ENCODE assay signal across 12 mouse cellular contexts in genomic region chr3:127363512-127363911, GRCm38 (mm10).
DNase-seq lines count a peak whose midpoint lies in the region; ATAC-seq and TF ChIP-seq lines count a peak whose summit lies in the region.
"Had no signal": no experiment of that assay in that cellular context is flagged by ENCODE, and none has a peak within 500 bp of the region (broad histone marks: within the 10 kb centered on the region; RNA-seq: fewer than 3 reads in every experiment).

No protein-coding gene starts in this region.

- 89% methylated on average over 15 of the region's 15 CpGs for WGBS in heart, postnatal 0 days
- WGBS in intestine, embryonic 15.5 days: 92% methylated on average over 15 of the region's 15 CpGs

- ATAC-seq in heart, postnatal 0 days (ENCODE audit: insufficient read depth, low read depth): no peak
- ATAC-seq in intestine, embryonic 15.5 days: no peak

- no peak overlapping the region for H3K4me2 ChIP-seq in heart, postnatal 0 days (ENCODE audit: low read depth, low read length)
- no peak overlapping the region for H3K4me2 ChIP-seq in intestine, embryonic 15.5 days (replicated peaks)
- H3K4me2 ChIP-seq: limb, embryonic 13.5 days had no signal

- TF ChIP-seq CTCF in heart, postnatal 0 days (IDR thresholded peaks at IDR 0.05; ENCODE audit: low read depth): no peak

- H3K27ac ChIP-seq in heart, postnatal 0 days (ENCODE audit: low read depth): peak overlapping the region; percentile 38
- no peak overlapping the region for H3K27ac ChIP-seq in intestine, embryonic 15.5 days
- H3K27ac ChIP-seq: limb, embryonic 13.5 days had no signal

- H3K9ac ChIP-seq in heart, postnatal 0 days (replicated peaks; ENCODE audit: low read depth, low read length): no peak overlapping the region
- no peak overlapping the region for H3K9ac ChIP-seq in intestine, embryonic 15.5 days
- H3K9ac ChIP-seq: limb, embryonic 13.5 days had no signal

- H3K9me3 ChIP-seq in heart, postnatal 0 days (replicated peaks; ENCODE audit: control insufficient read depth, low read length): no peaks in the 10 kb centered on the region
- no peaks in the 10 kb centered on the region for H3K9me3 ChIP-seq in intestine, embryonic 15.5 days
- H3K9me3 ChIP-seq: limb, embryonic 13.5 days had no signal

- no peaks in the 10 kb centered on the region for H3K27me3 ChIP-seq in heart, postnatal 0 days (ENCODE audit: control insufficient read depth, insufficient read depth, low read length)
- H3K27me3 ChIP-seq in intestine, embryonic 15.5 days (replicated peaks): no peaks in the 10 kb centered on the region
- H3K27me3 ChIP-seq: limb, embryonic 13.5 days had no signal

- DNase-seq in heart, postnatal 0 days (ENCODE audit: low spot score): no peak
- DNase-seq in heart, postnatal 4 days: no peak
- peak; percentile 32 for DNase-seq in right cerebral cortex, postnatal 14 days
- DNase-seq in right cerebral cortex, adult 2 months (ENCODE audit: low spot score in 2 of 2): no peak
- DNase-seq in cerebellum, postnatal 10 days: peak; percentile 78
- DNase-seq in urinary bladder, adult 2 months (ENCODE audit: low spot score): no peak
- DNase-seq: heart, adult 18-20 months; kidney, postnatal 10 days; retina, postnatal 1 day had no signal

- H3K4me3 ChIP-seq in heart, postnatal 0 days (ENCODE audit: low read depth, low read length): no peak overlapping the region
- H3K4me3 ChIP-seq in intestine, embryonic 15.5 days (replicated peaks): no peak overlapping the region
- H3K4me3 ChIP-seq: erythroblast, embryonic 14.5 days; limb, embryonic 13.5 days had no signal

- H3K36me3 ChIP-seq in heart, postnatal 0 days (replicated peaks; ENCODE audit: control insufficient read depth, insufficient read depth, low read length): no peaks in the 10 kb centered on the region
- H3K36me3 ChIP-seq in intestine, embryonic 15.5 days: no peaks in the 10 kb centered on the region
- H3K36me3 ChIP-seq: limb, embryonic 13.5 days had no signal

- H3K4me1 ChIP-seq in heart, postnatal 0 days (ENCODE audit: control insufficient read depth, insufficient read depth): no peaks in the 10 kb centered on the region
- no peaks in the 10 kb centered on the region for H3K4me1 ChIP-seq in intestine, embryonic 15.5 days (replicated peaks)

- no peak for TF ChIP-seq EP300 in heart, postnatal 0 days (IDR thresholded peaks at IDR 0.05; ENCODE audit: low read depth)

Comparison
In these comparisons a context has a peak if more than half of its experiments do, and no peak if none do; other contexts are left out.
1. DNase-seq: peak in right cerebral cortex, postnatal 14 days (single experiment) and cerebellum, postnatal 10 days (2 of 2); none in heart, postnatal 0 days (single experiment), heart, postnatal 4 days (single experiment), right cerebral cortex, adult 2 months (0 of 2) and urinary bladder, adult 2 months (single experiment).